Mouse (Mus musculus) forebrain, postnatal 0 days (tissue): ENCODE measurements around the gene Gm5426. TPM values are rescaled to one million over a fixed set of nuclear protein-coding genes. Genes with fewer than 3 reads are reported as not detected.

Source experiments
- ATAC-seq: fragments of 200-750 bp; cut with Nextera tagmentation; 2 replicates; pipeline ENCODE4 v1.8.0; 2017; ENCODE audit warnings: mild to moderate bottlenecking, moderate library complexity
- DNase-seq: peaks from one replicate; pipeline ENCODE4 v3.0.0-alpha.2; 2015
- H3K27ac ChIP-seq: fragments of 300-500 bp; sonication (generic); 2 replicates; pipeline ENCODE4 v1.5.1; 2014; ENCODE audit warnings: low read depth, mild to moderate bottlenecking, antibody characterized with exemption, low read length, moderate library complexity, mixed read lengths
- H3K27me3 ChIP-seq: fragments of 300-500 bp; sonication (generic); 2 replicates; pipeline ENCODE4 v1.6.1; 2014; ENCODE audit warnings: mild to moderate bottlenecking, low read length, mixed read lengths; ENCODE audit not compliant: insufficient read depth
- H3K36me3 ChIP-seq: fragments of 300-500 bp; sonication (generic); 2 replicates; pipeline ENCODE4 v1.6.1; 2014; ENCODE audit warnings: mild to moderate bottlenecking, moderate library complexity; ENCODE audit not compliant: insufficient read depth
- H3K4me1 ChIP-seq: fragments of 300-500 bp; sonication (generic); 2 replicates; pipeline ENCODE4 v1.6.1; 2014; ENCODE audit warnings: antibody characterized with exemption; ENCODE audit not compliant: insufficient read depth
- H3K4me2 ChIP-seq: fragments of 300-500 bp; sonication (generic); 2 replicates; pipeline ENCODE4 v1.6.1; 2014; ENCODE audit warnings: low read depth, mild to moderate bottlenecking, moderate library complexity
- H3K4me3 ChIP-seq: fragments of 300-500 bp; sonication (generic); 2 replicates; pipeline ENCODE4 v1.5.1; 2014; ENCODE audit warnings: low read depth, low read length, mixed read lengths
- H3K9ac ChIP-seq: fragments of 300-500 bp; sonication (generic); 2 replicates; pipeline ENCODE4 v1.6.1; 2014; ENCODE audit warnings: mild to moderate bottlenecking
- H3K9me3 ChIP-seq: fragments of 300-500 bp; sonication (generic); 2 replicates; pipeline ENCODE4 v1.6.1; 2016; ENCODE audit warnings: low read length
- CTCF ChIP-seq: sonication (generic); IDR thresholded peaks from 2 replicates; pipeline ENCODE4 v1.5.1; 2016; ENCODE audit warnings: antibody characterized with exemption, control low read depth, low read depth
- WGBS: fragments of 180-500 bp; shearing (Covaris S2); extraction: QIAGEN DNeasy Blood & Tissue Kit; methylation state at CpG from one replicate; pipeline ENCODE4 v1.1.7; 2014; 5-methylcytosine and 5-hydroxymethylcytosine counted together
- microRNA-seq, 2 experiments: library from miRNA; unstranded; fragments of <30 nt; microRNA quantifications; one replicate each; pipeline ENCODE4; 2016
- polyA plus RNA-seq: library from polyadenylated mRNA; unstranded; fragments of >200 nt; fragmentation: Nextera tagmentation; extraction: Ambion mirVana; gene quantifications from 2 replicates; pipeline ENCODE4 v1.2.1, GENCODE M21; 2015
- total RNA-seq: library from RNA; depleted of rRNA; stranded (reverse); fragments of >200 nt; gene quantifications from 2 replicates; pipeline ENCODE4 v1.2.3, GENCODE M21; 2014; rRNA removed

The Gm5426 gene
- total and polyA plus RNA-seq, 2 experiments from 2014 or later: not detected

GRCm38 (mm10) chr10:96176916-96177315 lies 40.5 kb downstream of the Gm5426 start:
- H3K4me3 ChIP-seq: no peak overlapping the region
- DNase-seq: no peak
- H3K27me3 ChIP-seq: no peaks in the 10 kb centered on the region

GRCm38 (mm10) chr10:96180554-96181397 lies 44.4 kb downstream of the Gm5426 start:
- no peak overlapping the region for H3K9ac ChIP-seq
- no peaks in the 10 kb centered on the region for H3K9me3 ChIP-seq
- no peaks in the 10 kb centered on the region for H3K27me3 ChIP-seq
- no peak overlapping the region for H3K4me2 ChIP-seq
- H3K27ac ChIP-seq: no peak overlapping the region
- no peaks in the 10 kb centered on the region for H3K4me1 ChIP-seq
- H3K4me3 ChIP-seq: no peak overlapping the region
- no peak for TF ChIP-seq CTCF
- DNase-seq: no peak
- ATAC-seq: no peak
- 88% methylated on average over 12 of the region's 12 CpGs for WGBS
- no peaks in the 10 kb centered on the region for H3K36me3 ChIP-seq

More at GRCm38 (mm10) chr10:96176916-96177315, 40.5 kb downstream of the Gm5426 start:
- no peak for TF ChIP-seq CTCF
- 92% methylated on average over 6 of the region's 6 CpGs for WGBS
- H3K36me3 ChIP-seq: no peaks in the 10 kb centered on the region
- no peak overlapping the region for H3K4me2 ChIP-seq
- H3K4me1 ChIP-seq: no peaks in the 10 kb centered on the region
- H3K9me3 ChIP-seq: no peaks in the 10 kb centered on the region
- no peak for ATAC-seq
- no peak overlapping the region for H3K27ac ChIP-seq
- no peak overlapping the region for H3K9ac ChIP-seq

- Histone ChIP-seq H3K4me2 (no peak overlapping the region), H3K9me3 (no peaks in the 10 kb centered on the region), H3K27ac (no peak overlapping the region), H3K9ac (no peak overlapping the region), H3K4me3 (no peak overlapping the region), H3K4me1 (no peaks in the 10 kb centered on the region), H3K36me3 (no peaks in the 10 kb centered on the region), H3K27me3 (no peaks in the 10 kb centered on the region)
- 82% methylated on average over 5 of the region's 5 CpGs for WGBS
- no peak for DNase-seq
- no peak for TF ChIP-seq CTCF
- no peak for ATAC-seq
These were observed 45.0 kb downstream of the Gm5426 start for GRCm38 (mm10) chr10:96181398-96181790.

GRCm38 (mm10) chr10:96181883-96182628 lies 45.7 kb downstream of the Gm5426 start:
- TF ChIP-seq CTCF: peak; percentile 37; the same call in 1 of the 2 replicates
- no peak for DNase-seq
- no peak overlapping the region for H3K27ac ChIP-seq
- no peak overlapping the region for H3K9ac ChIP-seq
- H3K27me3 ChIP-seq: no peaks in the 10 kb centered on the region
- WGBS: 64% methylated on average over 6 of the region's 6 CpGs
- no peak overlapping the region for H3K4me3 ChIP-seq
- ATAC-seq: no peak
- no peaks in the 10 kb centered on the region for H3K36me3 ChIP-seq
- no peaks in the 10 kb centered on the region for H3K4me1 ChIP-seq
- H3K4me2 ChIP-seq: no peak overlapping the region
- H3K9me3 ChIP-seq: no peaks in the 10 kb centered on the region

- H3K4me1 ChIP-seq: no peaks in the 10 kb centered on the region
- no peak overlapping the region for H3K9ac ChIP-seq
- no peaks in the 10 kb centered on the region for H3K27me3 ChIP-seq
- H3K27ac ChIP-seq: no peak overlapping the region
- ATAC-seq (no peak), DNase-seq (no peak)
- no peak overlapping the region for H3K4me3 ChIP-seq
- H3K4me2 ChIP-seq: no peak overlapping the region
- H3K9me3 ChIP-seq: no peaks in the 10 kb centered on the region
- no peak for TF ChIP-seq CTCF
- WGBS: 91% methylated on average over 2 of the region's 2 CpGs
- no peaks in the 10 kb centered on the region for H3K36me3 ChIP-seq
These were observed 48.6 kb downstream of the Gm5426 start for GRCm38 (mm10) chr10:96185026-96185425.

- no peak for TF ChIP-seq CTCF
- H3K27ac ChIP-seq: no peak overlapping the region
- no peak overlapping the region for H3K9ac ChIP-seq
- no peaks in the 10 kb centered on the region for H3K4me1 ChIP-seq
- no peaks in the 10 kb centered on the region for H3K27me3 ChIP-seq
- ATAC-seq: no peak
- WGBS: 76% methylated on average over 3 of the region's 3 CpGs
- no peak overlapping the region for H3K4me3 ChIP-seq
- H3K4me2 ChIP-seq: no peak overlapping the region
- no peaks in the 10 kb centered on the region for H3K9me3 ChIP-seq
- H3K36me3 ChIP-seq: no peaks in the 10 kb centered on the region
- DNase-seq: no peak
These were observed 49.2 kb downstream of the Gm5426 start for GRCm38 (mm10) chr10:96185601-96186000.

Small RNAs within 50 kb of the gene (microRNA-seq; reads per million reads assigned to microRNA genes)
- 0 reads per million in 2 experiments for gene Gm22913

Other genes with a start within 250 kb of the Gm5426 start
- gene Eea1, start 196.0 kb upstream of the Gm5426 start, total RNA-seq: 16.2 and 21.9 TPM in 2 replicates
- gene Eea1, start 196.0 kb upstream of the Gm5426 start, polyA plus RNA-seq: 11.3 and 16.6 TPM in 2 replicates